Mouse (Mus musculus): ENCODE results near the gene H2afx. TPM values are rescaled to one million over a fixed set of nuclear protein-coding genes. Genes with fewer than 3 reads are reported as not detected.

Gene H2afx
- polyA plus RNA-seq, 2 experiments = 256 to 311 TPM

GRCm38 (mm10) chr9:44306532-44306931 lies 28.0 kb upstream of the H2afx start:
- no peaks in the 10 kb centered on the region for H3K27me3 ChIP-seq (ENCODE audit: control insufficient read depth, insufficient read depth, low read length)
- no peak for DNase-seq (ENCODE audit: low spot score)
- TF ChIP-seq POLR2A (IDR thresholded peaks at IDR 0.05; ENCODE audit: borderline replicate concordance, extremely low read depth, insufficient read depth, insufficient read length) = no peak
- no peak overlapping the region for H3K4me2 ChIP-seq (replicated peaks; ENCODE audit: low read depth, low read length, severe bottlenecking)
- WGBS = 90% methylated on average over 6 of the region's 6 CpGs
- H3K9me3 ChIP-seq (ENCODE audit: control insufficient read depth, low read length) = no peaks in the 10 kb centered on the region
- no peak overlapping the region for H3K4me3 ChIP-seq (replicated peaks; ENCODE audit: low read length)
- no peak overlapping the region for H3K27ac ChIP-seq (replicated peaks; ENCODE audit: low read depth, low read length)
- no peak overlapping the region for H3K9ac ChIP-seq (ENCODE audit: low read depth, low read length, severe bottlenecking)
- no peak for ATAC-seq (ENCODE audit: low FRiP score, low read depth)
- H3K4me1 ChIP-seq (ENCODE audit: control insufficient read depth, insufficient read depth, low read length) = peaks cover 5% of the 10 kb centered on the region
- H3K36me3 ChIP-seq (ENCODE audit: control insufficient read depth, insufficient read depth, low read length) = peaks cover 27% of the 10 kb centered on the region

GRCm38 (mm10) chr9:44307248-44307647 lies 27.2 kb upstream of the H2afx start:
- peaks cover 5% of the 10 kb centered on the region for H3K4me1 ChIP-seq (ENCODE audit: control insufficient read depth, insufficient read depth, low read length)
- no peak overlapping the region for H3K27ac ChIP-seq (replicated peaks; ENCODE audit: low read depth, low read length)
- DNase-seq (ENCODE audit: low spot score) = no peak
- TF ChIP-seq POLR2A (IDR thresholded peaks at IDR 0.05; ENCODE audit: borderline replicate concordance, extremely low read depth, insufficient read depth, insufficient read length) = no peak
- no peak overlapping the region for H3K4me2 ChIP-seq (replicated peaks; ENCODE audit: low read depth, low read length, severe bottlenecking)
- no peaks in the 10 kb centered on the region for H3K27me3 ChIP-seq (ENCODE audit: control insufficient read depth, insufficient read depth, low read length)
- 69% methylated on average over 2 of the region's 2 CpGs for WGBS
- ATAC-seq (ENCODE audit: low FRiP score, low read depth) = no peak
- H3K36me3 ChIP-seq (ENCODE audit: control insufficient read depth, insufficient read depth, low read length) = peaks cover 24% of the 10 kb centered on the region
- H3K9me3 ChIP-seq (ENCODE audit: control insufficient read depth, low read length) = no peaks in the 10 kb centered on the region
- no peak overlapping the region for H3K9ac ChIP-seq (ENCODE audit: low read depth, low read length, severe bottlenecking)
- H3K4me3 ChIP-seq (replicated peaks; ENCODE audit: low read length) = no peak overlapping the region

- Histone ChIP-seq H3K4me2 (replicated peaks; ENCODE audit: low read depth, low read length, severe bottlenecking) (no peak overlapping the region), H3K9me3 (ENCODE audit: control insufficient read depth, low read length) (no peaks in the 10 kb centered on the region), H3K36me3 (ENCODE audit: control insufficient read depth, insufficient read depth, low read length) (peaks cover 34% of the 10 kb centered on the region), H3K4me3 (replicated peaks; ENCODE audit: low read length) (no peak overlapping the region), H3K27me3 (ENCODE audit: control insufficient read depth, insufficient read depth, low read length) (no peaks in the 10 kb centered on the region), H3K27ac (replicated peaks; ENCODE audit: low read depth, low read length) (no peak overlapping the region), H3K4me1 (ENCODE audit: control insufficient read depth, insufficient read depth, low read length) (peaks cover 1% of the 10 kb centered on the region), H3K9ac (ENCODE audit: low read depth, low read length, severe bottlenecking) (no peak overlapping the region)
- WGBS = 58% methylated on average over 3 of the region's 3 CpGs
- ATAC-seq (ENCODE audit: low FRiP score, low read depth) = no peak
- TF ChIP-seq POLR2A (IDR thresholded peaks at IDR 0.05; ENCODE audit: borderline replicate concordance, extremely low read depth, insufficient read depth, insufficient read length) = no peak
- no peak for DNase-seq (ENCODE audit: low spot score)
These were observed 24.7 kb upstream of the H2afx start for GRCm38 (mm10) chr9:44309756-44310155.

- Histone ChIP-seq H3K27me3 (ENCODE audit: control insufficient read depth, insufficient read depth, low read length) (no peaks in the 10 kb centered on the region), H3K4me1 (ENCODE audit: control insufficient read depth, insufficient read depth, low read length) (no peaks in the 10 kb centered on the region), H3K9me3 (ENCODE audit: control insufficient read depth, low read length) (no peaks in the 10 kb centered on the region), H3K36me3 (ENCODE audit: control insufficient read depth, insufficient read depth, low read length) (peaks cover 43% of the 10 kb centered on the region), H3K4me3 (replicated peaks; ENCODE audit: low read length) (no peak overlapping the region), H3K27ac (replicated peaks; ENCODE audit: low read depth, low read length) (no peak overlapping the region), H3K9ac (ENCODE audit: low read depth, low read length, severe bottlenecking) (peak overlapping the region; percentile 28; the same call in 1 of the 2 replicates), H3K4me2 (replicated peaks; ENCODE audit: low read depth, low read length, severe bottlenecking) (0 out of 2 replicates have a peak overlapping the region, but pooled peaks have one; percentile 13)
- DNase-seq (ENCODE audit: low spot score) = no peak
- no peak for ATAC-seq (ENCODE audit: low FRiP score, low read depth)
- TF ChIP-seq POLR2A (IDR thresholded peaks at IDR 0.05; ENCODE audit: borderline replicate concordance, extremely low read depth, insufficient read depth, insufficient read length) = no peak
- WGBS = 33% methylated on average over 10 of the region's 10 CpGs
These were observed 23.8 kb upstream of the H2afx start for GRCm38 (mm10) chr9:44310750-44311135.

GRCm38 (mm10) chr9:44311136-44312134 lies 23.1 kb upstream of the H2afx start:
- TF ChIP-seq POLR2A (IDR thresholded peaks at IDR 0.05; ENCODE audit: borderline replicate concordance, extremely low read depth, insufficient read depth, insufficient read length) = no peak
- Histone ChIP-seq H3K4me1 (ENCODE audit: control insufficient read depth, insufficient read depth, low read length) (no peaks in the 10 kb centered on the region), H3K4me3 (replicated peaks; ENCODE audit: low read length) (no peak overlapping the region), H3K4me2 (replicated peaks; ENCODE audit: low read depth, low read length, severe bottlenecking) (0 out of 2 replicates have a peak overlapping the region, but pooled peaks have one; percentile 13), H3K27ac (replicated peaks; ENCODE audit: low read depth, low read length) (no peak overlapping the region), H3K36me3 (ENCODE audit: control insufficient read depth, insufficient read depth, low read length) (peaks cover 50% of the 10 kb centered on the region), H3K27me3 (ENCODE audit: control insufficient read depth, insufficient read depth, low read length) (no peaks in the 10 kb centered on the region), H3K9ac (ENCODE audit: low read depth, low read length, severe bottlenecking) (peak overlapping the region; percentile 28; the same call in 1 of the 2 replicates), H3K9me3 (ENCODE audit: control insufficient read depth, low read length) (no peaks in the 10 kb centered on the region)
- 14% methylated on average over 27 of the region's 27 CpGs for WGBS
- no peak for DNase-seq (ENCODE audit: low spot score)
- ATAC-seq (ENCODE audit: low FRiP score, low read depth) = no peak
